Comparison of ENCODE assay signal across 7 mouse cellular contexts in genomic region chr5:139717723-139718122, GRCm38 (mm10). TPM values are rescaled to one million over a fixed set of nuclear protein-coding genes. Genes with fewer than 3 reads are reported as not detected.
DNase-seq lines count a peak whose midpoint lies in the region; ATAC-seq lines count a peak whose summit lies in the region.

No protein-coding gene starts in this region.

- no peaks in the 10 kb centered on the region for H3K27me3 ChIP-seq in liver, embryonic 13.5 days

- DNase-seq in A20 (ENCODE audit: low read depth, low spot score): peak; percentile 26
- DNase-seq in CD4-positive helper T cell, adult 2 months (ENCODE audit: low read depth, low spot score): peak; percentile 29
- peak; percentile 40 to 61 for DNase-seq in frontal cortex, postnatal 36 days (ENCODE audit: low spot score in 2 of 2)
- DNase-seq in kidney, adult 9 months: peak; percentile 77
- peak; percentile 40 for DNase-seq in liver, embryonic 13.5 days
- DNase-seq in retina, embryonic 14.5 days (ENCODE audit: low spot score): peak; percentile 84

- H3K4me3 ChIP-seq in liver, embryonic 13.5 days (replicated peaks): no peak overlapping the region

- no peak overlapping the region for H3K27ac ChIP-seq in liver, embryonic 13.5 days

- no peak overlapping the region for H3K9ac ChIP-seq in liver, embryonic 13.5 days

- no peaks in the 10 kb centered on the region for H3K9me3 ChIP-seq in liver, embryonic 13.5 days (replicated peaks)

- no peak overlapping the region for H3K4me2 ChIP-seq in liver, embryonic 13.5 days

- 0 out of 2 replicates have a peak, but pooled peaks have one; percentile 26 for ATAC-seq in cerebellum, adult (ENCODE audit: insufficient number of reproducible peaks, low FRiP score, low TSS enrichment)
- ATAC-seq in liver, embryonic 13.5 days (ENCODE audit: low read depth): 0 out of 2 replicates have a peak, but pooled peaks have one; percentile 30

- H3K36me3 ChIP-seq in liver, embryonic 13.5 days: peaks cover 92% of the 10 kb centered on the region

- 95% methylated on average over 2 of the region's 2 CpGs for WGBS in liver, embryonic 13.5 days (ENCODE audit: insufficient replicate concordance)

- peaks cover 15% of the 10 kb centered on the region for H3K4me1 ChIP-seq in liver, embryonic 13.5 days (replicated peaks)

RNA-seq across cellular contexts. Expression of gene Micall2, which starts 18.4 kb away (rescaled TPM):
- polyA plus RNA-seq in liver, embryonic 13.5 days (2015; fragmentation: Nextera tagmentation; extraction: Ambion mirVana): 9.8 and 12.1 TPM in 2 replicates

RNA-seq across cellular contexts. Expression of gene Ints1, which starts 57.8 kb away (rescaled TPM):
- polyA plus RNA-seq in liver, embryonic 13.5 days (2015; fragmentation: Nextera tagmentation; extraction: Ambion mirVana): 12.7 and 13.8 TPM in 2 replicates

Comparison
In these comparisons a context has a peak if more than half of its experiments do, and no peak if none do; other contexts are left out.
1. DNase-seq: peak in every context shown above with its lines; median percentile 84 in retina, embryonic 14.5 days; 77 in kidney, adult 9 months; 50 in frontal cortex, postnatal 36 days; 40 in liver, embryonic 13.5 days; 29 in CD4-positive helper T cell, adult 2 months; 26 in A20.